Mouse (Mus musculus): ENCODE results near the gene Lix1. TPM values are rescaled to one million over a fixed set of nuclear protein-coding genes. Genes with fewer than 3 reads are reported as not detected.

Lix1 gene
- 0.52 TPM in 1 of 2 replicates, not detected in the other for polyA plus RNA-seq (2011; ENCODE audit: insufficient read depth, insufficient read length, low replicate concordance, missing spikeins)

DNA sequence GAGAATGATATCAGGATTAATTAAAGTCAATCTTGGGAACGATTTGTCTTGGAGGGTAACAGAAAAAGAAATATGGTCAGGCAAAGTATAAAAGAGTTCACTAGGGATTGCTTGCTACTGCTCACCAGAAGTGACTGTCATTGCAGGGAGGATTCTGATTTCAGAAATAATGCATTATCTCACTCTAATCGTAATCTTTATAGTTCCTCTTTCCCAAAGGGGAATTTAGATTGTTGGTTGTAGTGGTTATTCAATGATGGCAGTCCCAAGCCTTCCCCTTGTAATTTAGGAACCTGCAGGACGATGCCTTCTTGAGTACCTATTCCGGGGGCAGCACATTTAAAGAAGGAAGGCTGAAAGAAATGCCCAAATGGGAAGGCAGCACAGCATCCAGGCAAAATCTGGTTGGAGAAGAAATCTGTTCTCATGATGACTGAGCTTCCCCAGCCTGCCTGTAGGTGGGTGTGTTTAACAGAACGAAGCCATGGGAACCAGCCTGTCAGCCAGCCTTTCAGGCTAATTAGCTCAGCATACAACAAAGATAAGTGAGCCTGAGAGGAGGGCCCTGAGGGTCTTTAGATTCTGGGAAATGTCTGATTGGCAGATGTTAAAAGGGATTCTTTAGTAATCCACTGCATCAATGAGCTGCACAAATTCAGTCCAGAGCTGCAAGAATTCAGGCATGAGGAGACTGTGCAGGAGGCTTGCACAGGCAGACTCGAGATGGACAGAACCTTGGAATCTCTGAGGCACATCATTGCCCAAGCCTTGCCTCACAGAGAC lies at the start of gene Lix1:
Lix1 (plus strand) TSS at position 451 of the 783 bp plus-strand sequence.
- no peaks in the 10 kb centered on the region for H3K4me1 ChIP-seq (ENCODE audit: control insufficient read depth, insufficient read depth, low read length)
- no peak within 1 kb of the TSS for H3K4me3 ChIP-seq (replicated peaks; ENCODE audit: control insufficient read depth, low read depth, low read length)
- TF ChIP-seq POLR2A (IDR thresholded peaks at IDR 0.05; ENCODE audit: borderline replicate concordance, control insufficient read depth, low read depth, low read length) (no peak), CTCF (IDR thresholded peaks at IDR 0.05; ENCODE audit: control insufficient read depth, insufficient read depth, low read length) (no peak)
- 27% methylated on average over 6 of the region's 6 CpGs for WGBS
- no peak within 1 kb of the TSS for H3K27ac ChIP-seq (ENCODE audit: control insufficient read depth, insufficient read depth, low read depth, low read length, poor library complexity)

GRCm38 (mm10) chr17:17373550-17373917 lies 28.9 kb upstream of the Lix1 start:
- Histone ChIP-seq H3K4me1 (ENCODE audit: control insufficient read depth, insufficient read depth, low read length) (no peaks in the 10 kb centered on the region; the same call in 1 of the 2 replicates), H3K4me3 (replicated peaks; ENCODE audit: control insufficient read depth, low read depth, low read length) (peak overlapping the region; percentile 64), H3K27ac (ENCODE audit: control insufficient read depth, insufficient read depth, low read depth, low read length, poor library complexity) (peak overlapping the region; percentile 80)
- 5% methylated on average over 6 of the region's 6 CpGs for WGBS
- TF ChIP-seq CTCF (IDR thresholded peaks at IDR 0.05; ENCODE audit: control insufficient read depth, insufficient read depth, low read length) (no peak), POLR2A (IDR thresholded peaks at IDR 0.05; ENCODE audit: borderline replicate concordance, control insufficient read depth, low read depth, low read length) (no peak)

DNA sequence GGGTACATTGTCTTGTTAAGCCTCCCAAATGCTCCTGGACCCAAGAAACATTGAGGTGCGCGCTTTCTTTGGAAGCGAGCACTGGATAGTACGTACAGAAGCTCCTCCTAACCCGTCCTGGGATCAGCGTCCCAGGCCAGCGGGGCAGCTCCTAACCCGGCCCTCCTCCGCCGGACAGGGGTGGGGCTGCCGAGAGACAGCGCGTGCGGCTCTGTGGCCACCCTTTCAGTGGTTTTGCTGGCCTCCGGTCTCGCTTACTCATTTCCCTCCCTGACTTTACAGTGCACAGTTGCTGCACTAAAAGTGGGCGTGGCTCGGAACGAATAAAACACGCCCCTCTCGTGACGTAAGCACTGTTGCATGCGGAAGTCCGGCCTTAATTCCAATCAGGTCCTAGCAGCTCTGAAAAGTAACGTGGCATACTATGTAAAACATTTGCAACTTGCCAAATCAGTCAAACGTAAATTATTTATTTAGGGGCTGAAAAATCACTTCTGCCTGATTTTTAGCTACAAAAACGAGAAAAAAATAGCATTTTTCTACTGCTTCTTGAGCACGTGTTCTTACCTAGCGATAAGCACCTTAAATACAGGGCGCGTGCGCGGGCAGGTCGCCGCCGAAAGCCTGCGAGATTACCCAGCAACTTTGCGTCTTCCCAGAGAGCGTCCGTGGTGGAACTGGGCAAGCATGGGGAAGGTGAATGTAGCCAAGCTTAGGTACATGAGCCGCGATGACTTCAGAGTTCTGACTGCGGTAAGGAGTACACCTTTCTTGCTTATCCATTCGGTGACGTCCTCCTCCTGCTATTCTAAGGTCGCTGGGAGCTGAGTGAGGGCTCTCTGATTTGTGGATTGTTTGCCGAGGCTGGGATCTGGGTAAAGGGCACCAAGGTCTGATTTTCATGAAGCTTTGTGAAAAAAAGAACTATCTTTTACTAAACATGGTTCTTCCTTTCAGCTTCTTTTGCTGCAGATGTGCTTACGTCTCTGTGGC lies 28.3 kb upstream of the Lix1 start, which contains the start of gene Riok2:
Riok2 (plus strand) TSS at position 392 of the 993 bp plus-strand sequence.
- H3K4me3 ChIP-seq (replicated peaks; ENCODE audit: control insufficient read depth, low read depth, low read length) = peak within 1 kb of the TSS; percentile 78
- TF ChIP-seq POLR2A (IDR thresholded peaks at IDR 0.05; ENCODE audit: borderline replicate concordance, control insufficient read depth, low read depth, low read length) (peak; percentile 69; the same call in 1 of the 2 replicates), CTCF (IDR thresholded peaks at IDR 0.05; ENCODE audit: control insufficient read depth, insufficient read depth, low read length) (no peak)
- no peaks in the 10 kb centered on the region; the same call in 1 of the 2 replicates for H3K4me1 ChIP-seq (ENCODE audit: control insufficient read depth, insufficient read depth, low read length)
- under 1% methylated on average over 48 of the region's 48 CpGs for WGBS
- peak within 1 kb of the TSS; percentile 80 for H3K27ac ChIP-seq (ENCODE audit: control insufficient read depth, insufficient read depth, low read depth, low read length, poor library complexity)

DNA sequence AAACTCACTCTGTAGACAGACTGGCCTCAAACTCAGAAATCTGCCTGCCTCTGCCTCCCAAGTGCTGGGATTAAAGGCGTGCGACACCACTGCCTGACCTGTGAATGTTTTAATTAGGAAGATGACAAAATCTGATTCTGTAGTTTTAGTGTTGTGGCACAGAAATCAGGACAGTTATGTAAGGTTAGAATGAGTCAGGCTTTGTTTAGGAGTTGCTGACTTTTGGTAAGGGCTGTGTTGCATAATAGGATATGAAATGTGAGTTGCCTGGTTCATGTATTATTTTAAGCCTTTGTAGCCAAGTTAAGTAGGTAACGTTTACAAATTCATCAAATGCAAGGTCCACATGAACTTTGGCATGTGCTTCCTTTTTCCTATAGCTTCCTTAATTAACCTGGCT lies 26.9 kb upstream of the Lix1 start:
- WGBS = 46% methylated on average over 3 of the region's 3 CpGs
- Histone ChIP-seq H3K27ac (ENCODE audit: control insufficient read depth, insufficient read depth, low read depth, low read length, poor library complexity) (no peak overlapping the region), H3K4me1 (ENCODE audit: control insufficient read depth, insufficient read depth, low read length) (no peaks in the 10 kb centered on the region; the same call in 1 of the 2 replicates), H3K4me3 (replicated peaks; ENCODE audit: control insufficient read depth, low read depth, low read length) (no peak overlapping the region)
- no peak for TF ChIP-seq POLR2A (IDR thresholded peaks at IDR 0.05; ENCODE audit: borderline replicate concordance, control insufficient read depth, low read depth, low read length)
- TF ChIP-seq CTCF (IDR thresholded peaks at IDR 0.05; ENCODE audit: control insufficient read depth, insufficient read depth, low read length) = no peak

DNA sequence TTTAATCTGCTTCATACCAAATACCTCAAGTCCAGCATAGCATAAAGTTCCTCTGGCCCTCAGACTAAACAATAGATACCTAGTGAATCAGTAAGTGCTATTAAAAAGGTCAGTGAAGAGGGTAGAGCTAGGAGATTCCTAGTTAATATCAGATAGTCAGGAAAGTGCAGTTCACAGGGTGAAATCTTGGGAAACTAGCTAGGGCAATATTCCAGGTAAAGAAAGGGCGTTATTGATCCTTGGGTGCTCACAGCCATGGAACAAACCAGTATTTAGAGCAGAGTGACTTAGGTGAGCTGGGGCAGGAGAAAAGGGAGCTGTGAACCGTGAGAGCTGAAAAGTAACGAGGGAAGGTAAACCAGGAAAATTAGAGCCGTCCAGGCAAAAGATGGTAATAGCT lies 18.8 kb upstream of the Lix1 start:
- H3K4me3 ChIP-seq (replicated peaks; ENCODE audit: control insufficient read depth, low read depth, low read length) = no peak overlapping the region
- H3K4me1 ChIP-seq (ENCODE audit: control insufficient read depth, insufficient read depth, low read length) = no peaks in the 10 kb centered on the region
- H3K27ac ChIP-seq (ENCODE audit: control insufficient read depth, insufficient read depth, low read depth, low read length, poor library complexity) = no peak overlapping the region
- 86% methylated on average over 4 of the region's 4 CpGs for WGBS
- TF ChIP-seq POLR2A (IDR thresholded peaks at IDR 0.05; ENCODE audit: borderline replicate concordance, control insufficient read depth, low read depth, low read length) (no peak), CTCF (IDR thresholded peaks at IDR 0.05; ENCODE audit: control insufficient read depth, insufficient read depth, low read length) (no peak)

DNA sequence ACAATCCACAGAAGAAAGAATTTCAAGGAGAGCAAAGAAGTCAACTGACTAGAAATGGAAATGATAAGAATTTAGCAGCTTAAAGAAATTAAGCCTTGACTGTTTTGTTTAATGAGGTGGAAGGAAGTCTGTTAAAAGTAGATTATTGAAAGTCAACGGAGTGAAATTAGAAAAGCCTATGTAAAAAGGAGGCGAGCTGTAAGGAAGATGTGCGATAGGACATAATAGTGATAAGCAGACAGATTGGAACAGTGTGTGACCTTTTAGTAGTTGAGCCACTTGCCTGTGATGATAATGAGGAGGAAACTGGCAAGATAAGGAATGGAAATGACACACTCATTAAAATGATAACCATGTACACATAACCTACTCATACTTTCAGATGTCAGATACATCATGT lies 18.0 kb upstream of the Lix1 start:
- TF ChIP-seq POLR2A (IDR thresholded peaks at IDR 0.05; ENCODE audit: borderline replicate concordance, control insufficient read depth, low read depth, low read length) (no peak), CTCF (IDR thresholded peaks at IDR 0.05; ENCODE audit: control insufficient read depth, insufficient read depth, low read length) (no peak)
- Histone ChIP-seq H3K4me1 (ENCODE audit: control insufficient read depth, insufficient read depth, low read length) (no peaks in the 10 kb centered on the region), H3K27ac (ENCODE audit: control insufficient read depth, insufficient read depth, low read depth, low read length, poor library complexity) (no peak overlapping the region), H3K4me3 (replicated peaks; ENCODE audit: control insufficient read depth, low read depth, low read length) (no peak overlapping the region)
- WGBS = 64% methylated on average over 3 of the region's 3 CpGs

GRCm38 (mm10) chr17:17386117-17386516 lies 16.4 kb upstream of the Lix1 start:
- Histone ChIP-seq H3K4me3 (replicated peaks; ENCODE audit: control insufficient read depth, low read depth, low read length) (no peak overlapping the region), H3K4me1 (ENCODE audit: control insufficient read depth, insufficient read depth, low read length) (no peaks in the 10 kb centered on the region), H3K27ac (ENCODE audit: control insufficient read depth, insufficient read depth, low read depth, low read length, poor library complexity) (no peak overlapping the region)
- TF ChIP-seq POLR2A (IDR thresholded peaks at IDR 0.05; ENCODE audit: borderline replicate concordance, control insufficient read depth, low read depth, low read length) = no peak
- no peak for TF ChIP-seq CTCF (IDR thresholded peaks at IDR 0.05; ENCODE audit: control insufficient read depth, insufficient read depth, low read length)
- WGBS = 89% methylated on average over 2 of the region's 2 CpGs

GRCm38 (mm10) chr17:17391823-17392222 lies 10.6 kb upstream of the Lix1 start:
- H3K4me3 ChIP-seq (replicated peaks; ENCODE audit: control insufficient read depth, low read depth, low read length) = no peak overlapping the region
- H3K4me1 ChIP-seq (ENCODE audit: control insufficient read depth, insufficient read depth, low read length) = no peaks in the 10 kb centered on the region
- TF ChIP-seq POLR2A (IDR thresholded peaks at IDR 0.05; ENCODE audit: borderline replicate concordance, control insufficient read depth, low read depth, low read length) (no peak), CTCF (IDR thresholded peaks at IDR 0.05; ENCODE audit: control insufficient read depth, insufficient read depth, low read length) (no peak)
- WGBS = 61% methylated on average over 4 of the region's 4 CpGs
- H3K27ac ChIP-seq (ENCODE audit: control insufficient read depth, insufficient read depth, low read depth, low read length, poor library complexity) = no peak overlapping the region
